Mouse (Mus musculus) frontal cortex, adult 2 months (tissue): Measurements from ENCODE around the gene Myoz2. TPM values are rescaled to one million over a fixed set of nuclear protein-coding genes. Genes with fewer than 3 reads are reported as not detected.

Source experiments
- DNase-seq, 2 experiments: peaks; one replicate each; pipeline ENCODE4 v3.0.0; 2022; ENCODE audit warnings: low spot score in 1 of 2; ENCODE audit errors: extremely low spot score in 1 of 2
- polyA plus RNA-seq: library from polyadenylated mRNA; depleted of rRNA; stranded (reverse); fragments of >200 nt; gene quantifications from 2 replicates; pipeline ENCODE4 v1.2.3, GENCODE M21; 2012; rRNA removed

The Myoz2 gene
- polyA plus RNA-seq: 0.12 and 0.19 TPM in 2 replicates

- no peak for DNase-seq
Observed at GRCm38 (mm10) chr3:123034752-123035151, at the start of gene Myoz2. TSS of gene Myoz2 (minus strand) at chr3:123035015.

- no peak for DNase-seq
Observed at GRCm38 (mm10) chr3:123081665-123082064, 46.9 kb upstream of the Myoz2 start.

- no peak for DNase-seq
Observed at GRCm38 (mm10) chr3:123080943-123081342, 46.1 kb upstream of the Myoz2 start.

GRCm38 (mm10) chr3:123080017-123080725 lies 45.4 kb upstream of the Myoz2 start:
- no peak for DNase-seq

GRCm38 (mm10) chr3:123075759-123076158 lies 40.9 kb upstream of the Myoz2 start:
- no peak for DNase-seq

- DNase-seq: no peak
Observed at GRCm38 (mm10) chr3:123075034-123075433, 40.2 kb upstream of the Myoz2 start.

GRCm38 (mm10) chr3:123073351-123073750 lies 38.5 kb upstream of the Myoz2 start:
- no peak for DNase-seq

GRCm38 (mm10) chr3:123072472-123072871 lies 37.7 kb upstream of the Myoz2 start:
- DNase-seq: no peak

GRCm38 (mm10) chr3:123070996-123071395 lies 36.2 kb upstream of the Myoz2 start:
- DNase-seq: no peak

- DNase-seq: no peak
Observed at GRCm38 (mm10) chr3:123066836-123067235, 32.0 kb upstream of the Myoz2 start.

GRCm38 (mm10) chr3:123065466-123065865 lies 30.7 kb upstream of the Myoz2 start:
- DNase-seq: no peak

GRCm38 (mm10) chr3:123064186-123064585 lies 29.4 kb upstream of the Myoz2 start:
- no peak for DNase-seq

GRCm38 (mm10) chr3:123061931-123062330 lies 27.1 kb upstream of the Myoz2 start:
- DNase-seq: no peak

GRCm38 (mm10) chr3:123058832-123059231 lies 24.0 kb upstream of the Myoz2 start:
- no peak for DNase-seq

GRCm38 (mm10) chr3:123054178-123054577 lies 19.4 kb upstream of the Myoz2 start:
- DNase-seq: no peak

- no peak for DNase-seq
Observed at GRCm38 (mm10) chr3:123053192-123053938, 18.6 kb upstream of the Myoz2 start.

- no peak for DNase-seq
Observed at GRCm38 (mm10) chr3:123042308-123042707, 7.5 kb upstream of the Myoz2 start.

- DNase-seq: no peak
Observed at GRCm38 (mm10) chr3:123033804-123034203, 1.0 kb downstream of the Myoz2 start.

- DNase-seq: no peak
Observed at GRCm38 (mm10) chr3:123025634-123026033, 9.2 kb downstream of the Myoz2 start.

- DNase-seq: no peak
Observed at GRCm38 (mm10) chr3:123024496-123025234, 10.2 kb downstream of the Myoz2 start.

- DNase-seq: no peak
Observed at GRCm38 (mm10) chr3:123018792-123019191, 16.0 kb downstream of the Myoz2 start.
